Mouse (Mus musculus): ENCODE data around the gene Dkkl1.

Gene Dkkl1

GRCm38 (mm10) chr7:45229046-45229445, 17.1 kb upstream of the Dkkl1 start:
- no peak for DNase-seq

- no peak for DNase-seq
Observed at GRCm38 (mm10) chr7:45228548-45228947, 16.6 kb upstream of the Dkkl1 start.

- no peak for DNase-seq
Observed at GRCm38 (mm10) chr7:45226421-45226820, 14.5 kb upstream of the Dkkl1 start.

- DNase-seq, result no peak
Observed at GRCm38 (mm10) chr7:45224826-45225225, 12.9 kb upstream of the Dkkl1 start.

- DNase-seq, result no peak
Observed at GRCm38 (mm10) chr7:45221680-45222079, 9.7 kb upstream of the Dkkl1 start.

- DNase-seq, result no peak
Observed at GRCm38 (mm10) chr7:45216442-45217183, 4.7 kb upstream of the Dkkl1 start.

- DNase-seq, result no peak
Observed at GRCm38 (mm10) chr7:45215673-45216441, 3.9 kb upstream of the Dkkl1 start, which contains the start of gene Tead2. Tead2 (plus strand) TSS chr7:45215753.

- DNase-seq, result no peak
Observed at GRCm38 (mm10) chr7:45213708-45214107, 1.8 kb upstream of the Dkkl1 start.

- DNase-seq, result no peak
Observed at GRCm38 (mm10) chr7:45212356-45212755, 409 bp upstream of the Dkkl1 start.

- no peak for DNase-seq
Observed at GRCm38 (mm10) chr7:45211070-45211469, 877 bp downstream of the Dkkl1 start.

- DNase-seq, result no peak
Observed at GRCm38 (mm10) chr7:45208260-45208659, 3.7 kb downstream of the Dkkl1 start.

- peak; percentile 97 for DNase-seq
Observed at GRCm38 (mm10) chr7:45204380-45205143, 7.4 kb downstream of the Dkkl1 start, which contains the start of gene Ccdc155. Ccdc155 (minus strand) TSS chr7:45204892.

GRCm38 (mm10) chr7:45202654-45203053, 9.3 kb downstream of the Dkkl1 start:
- no peak for DNase-seq

- peak; percentile 55 for DNase-seq
Observed at GRCm38 (mm10) chr7:45198961-45199360, 13.0 kb downstream of the Dkkl1 start.

GRCm38 (mm10) chr7:45198435-45198834, 13.5 kb downstream of the Dkkl1 start:
- peak; percentile 92 for DNase-seq

- peak; percentile 51 for DNase-seq
Observed at GRCm38 (mm10) chr7:45196994-45197393, 15.0 kb downstream of the Dkkl1 start.

- peak; percentile 54 for DNase-seq
Observed at GRCm38 (mm10) chr7:45196176-45196535, 15.8 kb downstream of the Dkkl1 start.

- DNase-seq, result peak; percentile 78
Observed at GRCm38 (mm10) chr7:45195341-45196175, 16.4 kb downstream of the Dkkl1 start.

GRCm38 (mm10) chr7:45193871-45194785, 17.8 kb downstream of the Dkkl1 start:
- DNase-seq, result peak; percentile 81

- peak; percentile 82 for DNase-seq
Observed at GRCm38 (mm10) chr7:45193406-45193805, 18.5 kb downstream of the Dkkl1 start.
